Mouse (Mus musculus): ENCODE data around the gene Ndufa13.
"Not testable (repeated sequence)": the region's sequence is repeated elsewhere in the genome, so short reads cannot be mapped to it uniquely, and the experiment has no call there.

Ndufa13 gene

DNA sequence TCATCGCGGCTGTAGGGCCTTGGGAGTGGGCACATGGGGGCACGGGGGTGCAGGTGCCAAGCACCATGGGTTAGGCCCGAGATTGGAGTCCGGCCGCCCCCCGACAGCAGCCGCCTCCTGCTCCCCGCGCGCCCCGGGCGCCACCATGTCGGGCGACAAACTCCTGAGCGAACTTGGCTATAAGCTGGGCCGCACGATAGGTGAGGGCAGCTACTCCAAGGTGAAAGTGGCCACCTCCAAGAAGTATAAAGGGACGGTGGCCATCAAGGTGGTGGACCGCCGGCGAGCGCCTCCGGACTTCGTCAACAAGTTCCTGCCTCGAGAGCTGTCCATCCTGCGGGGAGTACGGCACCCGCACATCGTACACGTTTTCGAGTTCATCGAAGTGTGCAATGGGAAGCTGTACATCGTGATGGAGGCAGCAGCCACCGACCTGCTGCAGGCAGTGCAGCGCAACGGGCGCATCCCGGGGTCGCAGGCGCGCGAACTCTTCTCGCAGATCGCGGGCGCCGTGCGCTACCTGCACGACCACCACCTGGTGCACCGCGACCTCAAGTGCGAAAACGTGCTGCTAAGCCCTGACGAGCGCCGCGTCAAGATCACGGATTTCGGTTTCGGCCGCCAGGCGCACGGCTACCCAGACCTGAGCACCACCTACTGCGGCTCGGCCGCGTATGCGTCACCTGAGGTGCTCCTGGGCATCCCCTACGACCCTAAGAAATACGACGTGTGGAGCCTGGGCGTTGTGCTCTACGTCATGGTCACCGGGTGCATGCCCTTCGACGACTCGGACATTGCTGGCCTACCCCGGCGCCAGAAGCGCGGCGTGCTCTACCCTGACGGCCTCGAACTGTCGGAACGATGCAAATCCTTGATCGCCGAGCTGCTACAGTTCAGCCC lies at the start of gene Ndufa13, which contains the start of the genes Tssk6 and Yjefn3:
Gene Ndufa13, minus strand, starts transcription at position 396 of the 900 bp plus-strand sequence.
Gene Tssk6, plus strand, starts transcription at position 22 of the 900 bp plus-strand sequence.
Gene Yjefn3, minus strand, starts transcription at position 550 of the 900 bp plus-strand sequence.
- DNase-seq (ENCODE audit: low spot score), result no peak

GRCm38 (mm10) chr8:69950300-69950699 lies 47.9 kb upstream of the Ndufa13 start:
- no peak for DNase-seq (ENCODE audit: low spot score)

GRCm38 (mm10) chr8:69942495-69942894 lies 40.1 kb upstream of the Ndufa13 start:
- DNase-seq (ENCODE audit: low spot score), result not testable (repeated sequence)

GRCm38 (mm10) chr8:69940386-69940785 lies 38.0 kb upstream of the Ndufa13 start:
- DNase-seq (ENCODE audit: low spot score), result no peak

DNA sequence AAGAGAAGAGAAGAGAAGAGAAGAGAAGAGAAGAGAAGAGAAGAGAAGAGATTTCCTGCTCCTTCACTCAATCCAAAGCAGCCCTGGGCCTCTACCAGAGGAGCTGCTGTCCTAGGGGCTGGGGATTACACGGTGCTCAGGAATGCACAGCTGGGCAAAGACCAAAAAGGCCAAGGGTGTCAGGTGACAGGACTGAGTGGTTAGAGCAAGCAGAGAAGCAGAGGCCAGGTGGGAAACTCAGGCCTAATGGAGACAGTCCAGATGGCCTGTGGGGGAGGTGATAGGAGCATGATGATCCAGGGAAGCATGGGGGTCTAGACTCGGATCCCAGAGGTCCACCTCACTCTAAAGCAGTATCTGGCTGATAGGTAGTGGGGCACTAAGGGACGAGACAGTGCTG lies 37.3 kb upstream of the Ndufa13 start:
- peak; percentile 72 for DNase-seq (ENCODE audit: low spot score)

GRCm38 (mm10) chr8:69938245-69938982 lies 36.1 kb upstream of the Ndufa13 start:
- no peak for DNase-seq (ENCODE audit: low spot score)

DNA sequence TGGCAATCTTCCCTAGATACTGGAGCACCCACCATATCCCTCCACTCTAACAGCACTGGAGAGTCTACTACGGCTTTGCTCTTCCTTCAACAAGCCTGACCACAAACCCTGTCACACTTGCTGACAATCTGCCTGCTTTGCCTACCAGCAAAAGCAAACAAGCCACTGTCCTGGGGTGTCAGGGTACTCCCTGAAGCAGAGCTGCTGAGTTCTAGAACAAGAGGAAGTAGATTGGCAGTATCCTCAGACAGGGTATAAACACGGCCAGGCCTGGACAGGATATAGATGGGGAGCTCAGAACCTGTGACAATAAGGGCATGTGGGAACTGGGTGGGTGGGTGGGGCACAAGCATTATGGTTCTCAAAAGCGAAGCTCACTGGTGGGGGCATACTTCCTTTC lies 35.1 kb upstream of the Ndufa13 start:
- no peak for DNase-seq (ENCODE audit: low spot score)

GRCm38 (mm10) chr8:69936050-69936794 lies 33.9 kb upstream of the Ndufa13 start:
- DNase-seq (ENCODE audit: low spot score), result peak; percentile 76

DNA sequence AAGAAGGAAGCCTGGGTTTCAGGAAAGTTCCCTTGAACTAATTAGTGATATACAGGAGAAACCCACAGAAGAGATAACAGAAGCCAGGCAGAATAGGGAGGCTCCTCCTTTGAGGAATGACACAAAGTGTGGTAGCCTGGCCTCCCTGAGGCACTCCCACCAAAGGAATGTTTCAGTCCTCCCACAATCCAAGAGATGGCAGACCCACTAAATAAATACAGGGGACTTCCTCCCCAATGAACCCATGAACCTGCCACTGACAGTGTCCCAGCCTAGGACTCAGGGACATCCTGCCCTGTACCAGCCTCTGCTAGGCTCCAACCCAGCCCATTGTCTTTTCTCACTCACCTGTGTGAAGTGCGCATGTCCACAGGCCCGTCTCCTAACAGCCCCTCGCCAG lies 33.1 kb upstream of the Ndufa13 start:
- DNase-seq (ENCODE audit: low spot score), result no peak

- no peak for DNase-seq (ENCODE audit: low spot score)
These were observed 32.2 kb upstream of the Ndufa13 start for GRCm38 (mm10) chr8:69934582-69934981.

DNA sequence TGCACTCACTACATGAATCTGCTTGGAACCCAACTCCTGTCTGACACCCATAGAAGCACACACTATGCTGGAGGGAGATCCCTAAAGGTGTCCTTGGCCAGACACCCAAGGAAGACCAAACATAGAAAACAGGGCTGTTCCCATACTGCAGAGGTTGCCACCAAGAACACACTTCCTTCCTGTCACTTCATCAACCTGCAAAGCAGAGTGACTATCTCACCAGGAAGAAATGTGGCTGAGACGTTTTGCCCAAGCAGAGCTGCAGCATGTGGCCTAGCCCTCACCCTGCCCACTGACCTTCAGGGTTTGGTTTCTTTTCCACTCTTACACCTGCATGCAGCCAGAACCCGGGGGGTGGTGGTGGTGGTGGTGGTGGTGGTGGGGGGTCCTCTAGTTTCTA lies 31.5 kb upstream of the Ndufa13 start:
- no peak for DNase-seq (ENCODE audit: low spot score)

DNA sequence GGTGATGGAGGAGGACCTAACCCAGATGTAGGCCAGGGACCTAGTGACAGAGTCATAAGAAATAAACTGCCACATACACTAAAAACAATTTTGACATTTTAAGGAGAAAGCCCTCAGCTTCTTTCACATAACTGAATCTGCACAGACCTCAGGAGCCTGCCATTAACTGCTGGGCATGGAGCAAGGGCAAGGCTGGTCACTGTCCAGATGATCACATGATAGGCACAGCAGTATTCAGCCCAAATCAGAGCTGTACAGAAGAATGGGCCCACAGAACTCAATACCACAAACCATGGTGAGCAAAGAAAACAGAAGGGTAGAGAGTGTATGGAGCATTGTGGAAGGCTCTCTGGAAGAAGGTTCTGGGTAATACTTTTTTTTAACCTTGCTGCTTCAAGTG lies 24.5 kb upstream of the Ndufa13 start:
- DNase-seq (ENCODE audit: low spot score), result no peak

DNA sequence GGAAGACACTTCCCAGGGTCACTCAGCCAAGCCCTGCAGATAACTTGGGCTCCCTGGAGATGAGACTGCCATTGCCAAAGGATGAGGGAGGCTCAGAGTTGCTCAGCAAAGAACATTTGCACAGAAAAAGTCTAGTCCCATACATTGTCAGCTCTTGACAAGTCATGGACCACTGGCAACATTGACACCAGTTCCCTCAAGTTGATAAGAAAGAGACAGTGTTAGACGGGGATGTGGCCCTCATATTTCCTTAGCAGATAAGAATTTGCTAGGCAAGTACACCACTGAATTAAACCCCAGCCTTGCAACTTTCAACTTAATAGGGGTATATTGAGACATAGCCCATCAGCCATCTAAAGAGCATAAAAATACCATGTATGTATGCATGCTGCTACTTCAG lies 21.6 kb upstream of the Ndufa13 start:
- DNase-seq (ENCODE audit: low spot score), result no peak

DNA sequence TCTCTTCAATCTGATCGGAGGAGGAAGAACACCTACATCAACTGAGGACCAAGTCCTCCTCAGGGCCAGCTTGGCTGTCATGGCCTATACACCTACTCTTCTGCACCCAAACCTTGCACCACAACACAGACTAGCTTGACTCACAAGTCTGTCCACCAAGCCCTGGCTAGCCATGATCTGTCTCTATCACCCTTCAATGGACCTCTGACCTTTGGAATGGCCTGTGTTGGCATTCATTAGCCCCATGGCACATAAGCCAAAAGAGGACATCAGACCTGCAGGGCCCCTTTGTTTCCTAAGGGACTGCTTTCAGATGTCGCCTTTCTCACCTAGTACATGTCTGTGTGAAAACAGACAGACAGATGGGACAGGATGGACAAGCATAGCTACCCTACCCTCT lies 18.8 kb upstream of the Ndufa13 start:
- no peak for DNase-seq (ENCODE audit: low spot score)

GRCm38 (mm10) chr8:69919876-69920662 lies 17.7 kb upstream of the Ndufa13 start:
- peak; percentile 88 for DNase-seq (ENCODE audit: low spot score)

DNA sequence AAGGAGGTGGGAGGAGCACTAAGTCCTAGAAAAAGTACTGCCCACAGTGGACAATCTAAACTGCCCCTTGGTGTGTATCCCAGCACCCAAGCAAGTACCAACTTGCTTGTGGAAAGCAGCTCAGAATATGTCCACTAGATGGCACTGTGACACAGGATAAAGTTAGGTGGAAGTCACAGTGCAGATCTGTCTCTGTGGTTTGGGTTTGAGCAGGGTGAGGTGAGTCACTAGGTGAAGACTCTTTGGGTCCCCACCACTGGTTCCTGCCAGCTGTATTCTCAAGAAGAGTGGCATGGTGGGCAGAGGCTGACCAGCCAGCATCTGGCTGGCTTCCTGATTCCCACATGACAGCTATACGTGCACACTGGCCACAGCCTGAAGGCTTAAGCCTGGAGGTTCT lies 16.7 kb upstream of the Ndufa13 start:
- peak; percentile 90 for DNase-seq (ENCODE audit: low spot score)

DNA sequence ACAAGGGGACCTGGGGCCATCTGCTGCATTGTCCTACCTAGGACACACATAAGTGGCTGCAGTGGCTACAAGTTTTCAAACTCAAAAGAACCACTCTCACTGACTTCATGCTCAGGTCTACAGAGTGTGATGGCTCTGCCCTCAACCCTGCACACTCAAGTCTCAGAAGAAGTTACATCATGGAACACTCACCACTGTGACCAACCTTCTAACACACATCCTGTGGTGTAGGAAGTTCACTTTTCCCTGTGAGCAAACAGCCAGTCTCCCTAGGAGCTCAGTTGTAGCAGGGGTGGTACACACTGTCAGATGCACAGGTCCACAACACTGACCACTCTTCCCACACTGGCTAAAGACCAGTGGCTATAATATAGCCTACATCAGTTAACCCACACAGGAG lies 16.1 kb upstream of the Ndufa13 start:
- no peak for DNase-seq (ENCODE audit: low spot score)

DNA sequence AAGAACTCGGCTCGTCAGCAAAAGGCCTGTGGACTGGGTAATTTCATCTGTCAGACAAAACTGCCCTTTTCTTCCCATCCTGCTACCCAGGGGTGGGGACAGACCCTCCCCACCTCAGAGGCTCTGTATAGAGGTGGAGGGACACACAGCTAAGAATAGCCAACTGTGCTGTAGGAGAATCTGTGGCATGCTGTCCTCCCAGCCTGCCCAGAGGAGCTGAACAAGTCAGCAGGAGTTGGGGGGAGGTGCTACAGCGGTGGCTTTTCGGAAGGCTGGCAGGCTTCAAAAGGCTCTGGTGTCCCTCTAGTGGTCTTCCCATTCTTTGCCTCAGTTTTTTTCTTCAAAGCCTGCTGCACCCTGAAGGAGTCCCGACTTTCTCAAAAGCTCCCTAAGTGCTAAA lies 13.4 kb upstream of the Ndufa13 start:
- peak; percentile 49 for DNase-seq (ENCODE audit: low spot score)

DNA sequence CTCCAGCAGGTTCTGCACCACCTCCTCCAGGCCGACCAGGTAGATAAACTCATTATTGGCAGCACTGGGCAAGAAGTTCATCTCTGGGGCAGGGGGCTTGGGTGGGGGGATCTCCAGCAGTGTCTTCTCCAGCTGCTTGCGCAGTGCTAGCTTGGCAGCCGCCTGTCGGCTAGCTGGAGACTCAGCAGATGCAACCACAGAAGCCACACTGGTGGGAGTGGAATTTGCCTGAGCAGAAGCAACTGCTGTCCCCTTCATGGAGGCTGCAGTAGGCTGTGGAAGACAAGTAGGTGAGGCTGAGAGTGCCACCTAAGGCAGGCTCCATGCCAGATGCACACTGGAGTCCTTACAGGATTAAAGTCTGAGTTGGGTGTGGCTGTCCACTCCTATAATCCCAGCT lies 12.2 kb upstream of the Ndufa13 start:
- no peak for DNase-seq (ENCODE audit: low spot score)

DNA sequence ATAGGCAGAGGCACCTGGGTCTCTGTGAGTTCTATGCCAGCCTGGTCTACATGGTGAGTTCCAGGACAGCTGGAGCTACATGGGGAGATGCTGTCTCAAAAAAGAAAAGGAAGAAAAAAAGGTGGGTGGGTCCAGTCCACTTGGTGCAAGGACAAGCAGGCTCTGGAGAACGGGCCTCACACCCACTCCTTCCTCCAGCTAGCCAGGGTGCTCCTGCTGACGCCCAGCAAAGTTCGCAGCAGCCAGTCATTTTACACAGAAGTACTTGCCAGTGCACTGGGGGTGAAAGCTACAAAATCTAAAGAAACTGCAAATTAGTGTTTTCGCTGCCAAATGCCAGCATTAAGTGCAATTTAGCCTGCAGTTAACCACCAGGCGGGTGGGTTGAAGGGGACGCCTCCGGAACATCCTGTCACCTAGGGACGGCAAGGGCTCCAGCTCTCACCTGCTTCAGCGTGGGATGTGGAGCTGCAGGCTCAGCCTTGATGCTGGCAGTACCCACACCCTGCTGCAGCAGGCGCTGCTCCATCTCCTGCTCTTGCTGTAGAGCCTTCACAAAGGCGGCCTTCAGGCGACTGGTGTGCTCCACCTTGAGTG lies 10.2 kb upstream of the Ndufa13 start:
- no peak for DNase-seq (ENCODE audit: low spot score)

GRCm38 (mm10) chr8:69911917-69912316 lies 9.6 kb upstream of the Ndufa13 start:
- DNase-seq (ENCODE audit: low spot score), result no peak

Measured in embryo, embryonic 10.5 days (tissue).